Mouse (Mus musculus) embryonic facial prominence, embryonic 12.5 days (tissue): Measurements from ENCODE around the gene Otud7a. TPM values are rescaled to one million over a fixed set of nuclear protein-coding genes. Genes with fewer than 3 reads are reported as not detected.

Source experiments
- ATAC-seq: fragments of 200-750 bp; cut with Nextera tagmentation; 2 replicates; pipeline ENCODE4 v1.8.0; 2017; ENCODE audit not compliant: insufficient number of reproducible peaks, insufficient read depth, low FRiP score, low TSS enrichment
- H3K27ac ChIP-seq: fragments of 300-500 bp; sonication (generic); 2 replicates; pipeline ENCODE4 v1.5.1; 2016; ENCODE audit warnings: mild to moderate bottlenecking
- H3K27me3 ChIP-seq: fragments of 300-500 bp; sonication (generic); 2 replicates; pipeline ENCODE4 v1.6.1; 2016; ENCODE audit warnings: mild to moderate bottlenecking, moderate library complexity
- H3K36me3 ChIP-seq: fragments of 300-500 bp; sonication (generic); 2 replicates; pipeline ENCODE4 v1.6.1; 2016; ENCODE audit warnings: mild to moderate bottlenecking
- H3K4me1 ChIP-seq: fragments of 300-500 bp; sonication (generic); 2 replicates; pipeline ENCODE4 v1.6.1; 2016
- H3K4me2 ChIP-seq: fragments of 300-500 bp; sonication (generic); replicated peaks from 2 replicates; pipeline ENCODE4 v1.6.1; 2016; ENCODE audit warnings: mild to moderate bottlenecking, moderate library complexity
- H3K4me3 ChIP-seq: fragments of 300-500 bp; sonication (generic); 2 replicates; pipeline ENCODE4 v1.5.1; 2016; ENCODE audit warnings: mild to moderate bottlenecking
- H3K9ac ChIP-seq: fragments of 300-500 bp; sonication (generic); 2 replicates; pipeline ENCODE4 v1.6.1; 2016; ENCODE audit warnings: mild to moderate bottlenecking, moderate library complexity
- H3K9me3 ChIP-seq: fragments of 300-500 bp; sonication (generic); 2 replicates; pipeline ENCODE4 v1.6.1; 2016; ENCODE audit warnings: mild to moderate bottlenecking, moderate library complexity
- WGBS: fragments of 180-500 bp; shearing (Covaris S2); methylation state at CpG from one replicate; pipeline ENCODE4 v1.1.7; 2016; 5-methylcytosine and 5-hydroxymethylcytosine counted together
- polyA plus RNA-seq: library from polyadenylated mRNA; unstranded; fragments of >200 nt; fragmentation: Nextera tagmentation; extraction: Ambion mirVana; gene quantifications from 2 replicates; pipeline ENCODE4 v1.2.1, GENCODE M21; 2016

Otud7a gene
- polyA plus RNA-seq, 1 experiment from 2014 or later = 0.28 TPM

GRCm38 (mm10) chr7:63755476-63755948 is 311.0 kb downstream of the Otud7a start:
- Histone ChIP-seq H3K9ac (peak overlapping the region; percentile 24; the same call in 1 of the 2 replicates), H3K27me3 (peaks cover 71% of the 10 kb centered on the region), H3K4me3 (peak overlapping the region; percentile 35), H3K9me3 (no peaks in the 10 kb centered on the region), H3K27ac (no peak overlapping the region), H3K4me2 (peak overlapping the region; percentile 71), H3K4me1 (peaks cover 13% of the 10 kb centered on the region), H3K36me3 (no peaks in the 10 kb centered on the region)
- 1% methylated on average over 13 of the region's 13 CpGs for WGBS
- ATAC-seq = no peak

GRCm38 (mm10) chr7:63757136-63757677 is 312.7 kb downstream of the Otud7a start:
- ATAC-seq = no peak
- 8% methylated on average over 25 of the region's 25 CpGs for WGBS
- H3K4me1 ChIP-seq = peaks cover 13% of the 10 kb centered on the region
- H3K9me3 ChIP-seq = no peaks in the 10 kb centered on the region
- H3K27me3 ChIP-seq = peaks cover 85% of the 10 kb centered on the region
- peak overlapping the region; percentile 67 for H3K4me2 ChIP-seq
- no peak overlapping the region for H3K27ac ChIP-seq
- peak overlapping the region; percentile 41 for H3K4me3 ChIP-seq
- H3K9ac ChIP-seq = no peak overlapping the region
- no peaks in the 10 kb centered on the region for H3K36me3 ChIP-seq

GRCm38 (mm10) chr7:63757678-63758239 is 313.2 kb downstream of the Otud7a start:
- H3K9me3 ChIP-seq = no peaks in the 10 kb centered on the region
- ATAC-seq = no peak
- under 1% methylated on average over 63 of the region's 85 CpGs for WGBS
- 0 out of 2 replicates have a peak overlapping the region, but pooled peaks have one; percentile 19 for H3K9ac ChIP-seq
- H3K27me3 ChIP-seq = peaks cover 91% of the 10 kb centered on the region
- H3K4me1 ChIP-seq = peaks cover 13% of the 10 kb centered on the region
- H3K4me2 ChIP-seq = peak overlapping the region; percentile 67
- no peak overlapping the region for H3K27ac ChIP-seq
- peak overlapping the region; percentile 41 for H3K4me3 ChIP-seq
- H3K36me3 ChIP-seq = no peaks in the 10 kb centered on the region

GRCm38 (mm10) chr7:63758240-63758826 is 313.8 kb downstream of the Otud7a start:
- under 1% methylated on average over 92 of the region's 97 CpGs for WGBS
- Histone ChIP-seq H3K27me3 (peaks cover 89% of the 10 kb centered on the region), H3K4me2 (peak overlapping the region; percentile 67), H3K9ac (peak overlapping the region; percentile 19; the same call in 1 of the 2 replicates), H3K36me3 (no peaks in the 10 kb centered on the region), H3K4me3 (peak overlapping the region; percentile 41), H3K9me3 (no peaks in the 10 kb centered on the region), H3K4me1 (peaks cover 13% of the 10 kb centered on the region), H3K27ac (no peak overlapping the region)
- ATAC-seq = peak; percentile 65; the same call in 1 of the 2 replicates

GRCm38 (mm10) chr7:63759606-63760005 is 315.1 kb downstream of the Otud7a start:
- Histone ChIP-seq H3K9ac (no peak overlapping the region), H3K36me3 (no peaks in the 10 kb centered on the region), H3K4me1 (peaks cover 13% of the 10 kb centered on the region), H3K27ac (no peak overlapping the region), H3K9me3 (no peaks in the 10 kb centered on the region), H3K4me2 (no peak overlapping the region), H3K4me3 (no peak overlapping the region), H3K27me3 (peaks cover 77% of the 10 kb centered on the region)
- 28% methylated on average over 5 of the region's 5 CpGs for WGBS
- ATAC-seq = no peak

- 82% methylated on average over 3 of the region's 3 CpGs for WGBS
- Histone ChIP-seq H3K4me1 (0 out of 2 replicates have a peak, but pooled peaks cover 2% of the 10 kb centered on the region), H3K9me3 (no peaks in the 10 kb centered on the region), H3K27me3 (peaks cover 48% of the 10 kb centered on the region), H3K9ac (no peak overlapping the region), H3K4me3 (no peak overlapping the region), H3K27ac (no peak overlapping the region), H3K36me3 (no peaks in the 10 kb centered on the region), H3K4me2 (no peak overlapping the region)
- no peak for ATAC-seq
Measured at GRCm38 (mm10) chr7:63762529-63762928, 318.0 kb downstream of the Otud7a start.

GRCm38 (mm10) chr7:63768398-63769029 is 324.0 kb downstream of the Otud7a start:
- WGBS = 66% methylated on average over 5 of the region's 5 CpGs
- Histone ChIP-seq H3K27me3 (no peaks in the 10 kb centered on the region), H3K9me3 (no peaks in the 10 kb centered on the region), H3K27ac (no peak overlapping the region), H3K4me1 (no peaks in the 10 kb centered on the region), H3K9ac (no peak overlapping the region), H3K4me3 (no peak overlapping the region), H3K36me3 (no peaks in the 10 kb centered on the region), H3K4me2 (no peak overlapping the region)
- no peak for ATAC-seq

GRCm38 (mm10) chr7:63773268-63773667 is 328.7 kb downstream of the Otud7a start:
- Histone ChIP-seq H3K27ac (no peak overlapping the region), H3K27me3 (no peaks in the 10 kb centered on the region), H3K36me3 (no peaks in the 10 kb centered on the region), H3K9ac (no peak overlapping the region), H3K9me3 (no peaks in the 10 kb centered on the region), H3K4me3 (no peak overlapping the region), H3K4me2 (no peak overlapping the region), H3K4me1 (no peaks in the 10 kb centered on the region)
- 85% methylated on average over 1 of the region's 1 CpGs for WGBS
- no peak for ATAC-seq

- H3K27me3 ChIP-seq = no peaks in the 10 kb centered on the region
- H3K9ac ChIP-seq = no peak overlapping the region
- no peaks in the 10 kb centered on the region for H3K36me3 ChIP-seq
- H3K4me2 ChIP-seq = no peak overlapping the region
- no peaks in the 10 kb centered on the region for H3K9me3 ChIP-seq
- H3K27ac ChIP-seq = no peak overlapping the region
- ATAC-seq = no peak
- H3K4me1 ChIP-seq = no peaks in the 10 kb centered on the region
- no peak overlapping the region for H3K4me3 ChIP-seq
- WGBS = 59% methylated on average over 1 of the region's 1 CpGs
Measured at GRCm38 (mm10) chr7:63774291-63774690, 329.7 kb downstream of the Otud7a start.

GRCm38 (mm10) chr7:63777328-63777727 is 332.8 kb downstream of the Otud7a start:
- no peaks in the 10 kb centered on the region for H3K4me1 ChIP-seq
- 83% methylated on average over 4 of the region's 4 CpGs for WGBS
- no peaks in the 10 kb centered on the region for H3K27me3 ChIP-seq
- H3K4me3 ChIP-seq = no peak overlapping the region
- no peak for ATAC-seq
- H3K27ac ChIP-seq = no peak overlapping the region
- no peaks in the 10 kb centered on the region for H3K9me3 ChIP-seq
- H3K4me2 ChIP-seq = no peak overlapping the region
- H3K36me3 ChIP-seq = no peaks in the 10 kb centered on the region
- H3K9ac ChIP-seq = no peak overlapping the region

- no peaks in the 10 kb centered on the region for H3K27me3 ChIP-seq
- H3K4me3 ChIP-seq = no peak overlapping the region
- no peaks in the 10 kb centered on the region for H3K36me3 ChIP-seq
- no peak overlapping the region for H3K27ac ChIP-seq
- H3K4me2 ChIP-seq = no peak overlapping the region
- no peak overlapping the region for H3K9ac ChIP-seq
- ATAC-seq = no peak
- H3K9me3 ChIP-seq = no peaks in the 10 kb centered on the region
- no peaks in the 10 kb centered on the region for H3K4me1 ChIP-seq
- 94% methylated on average over 3 of the region's 3 CpGs for WGBS
Measured at GRCm38 (mm10) chr7:63780821-63781220, 336.3 kb downstream of the Otud7a start.

GRCm38 (mm10) chr7:63789743-63790142 is 345.2 kb downstream of the Otud7a start:
- WGBS = 81% methylated on average over 5 of the region's 5 CpGs
- H3K4me3 ChIP-seq = no peak overlapping the region
- no peaks in the 10 kb centered on the region for H3K27me3 ChIP-seq
- no peak overlapping the region for H3K9ac ChIP-seq
- H3K27ac ChIP-seq = no peak overlapping the region
- no peaks in the 10 kb centered on the region for H3K9me3 ChIP-seq
- H3K4me1 ChIP-seq = no peaks in the 10 kb centered on the region
- H3K36me3 ChIP-seq = no peaks in the 10 kb centered on the region
- no peak overlapping the region for H3K4me2 ChIP-seq
- ATAC-seq = no peak
